Mouse (Mus musculus): Measurements from ENCODE around the gene Galnt16. TPM values are rescaled to one million over a fixed set of nuclear protein-coding genes. Genes with fewer than 3 reads are reported as not detected.

Gene Galnt16
- polyA plus RNA-seq, 1 experiment = 30.7 TPM

DNA sequence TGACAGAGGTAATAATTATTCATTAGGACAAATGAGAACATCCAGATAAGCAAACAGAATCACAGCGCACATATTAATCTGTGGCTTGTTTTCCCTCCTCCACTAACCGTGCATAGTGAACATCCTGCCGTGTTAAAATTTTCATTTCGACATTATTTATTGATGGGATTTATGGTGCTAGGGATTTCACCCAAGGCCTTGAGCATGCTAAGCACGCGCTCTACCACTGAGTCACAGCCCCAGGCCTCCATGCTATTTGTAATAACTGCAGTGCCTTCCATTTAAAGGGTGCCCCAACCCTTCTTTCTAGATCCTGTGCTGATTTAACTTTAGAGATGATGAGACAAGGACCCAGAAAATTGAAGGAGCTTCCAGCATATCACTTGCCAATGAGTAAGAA, 36.2 kb downstream of the Galnt16 start:
- Histone ChIP-seq H3K4me1 (ENCODE audit: control insufficient read depth, insufficient read depth, low read length) (no peaks in the 10 kb centered on the region), H3K27ac (ENCODE audit: insufficient read depth, low read length) (no peak overlapping the region)

DNA sequence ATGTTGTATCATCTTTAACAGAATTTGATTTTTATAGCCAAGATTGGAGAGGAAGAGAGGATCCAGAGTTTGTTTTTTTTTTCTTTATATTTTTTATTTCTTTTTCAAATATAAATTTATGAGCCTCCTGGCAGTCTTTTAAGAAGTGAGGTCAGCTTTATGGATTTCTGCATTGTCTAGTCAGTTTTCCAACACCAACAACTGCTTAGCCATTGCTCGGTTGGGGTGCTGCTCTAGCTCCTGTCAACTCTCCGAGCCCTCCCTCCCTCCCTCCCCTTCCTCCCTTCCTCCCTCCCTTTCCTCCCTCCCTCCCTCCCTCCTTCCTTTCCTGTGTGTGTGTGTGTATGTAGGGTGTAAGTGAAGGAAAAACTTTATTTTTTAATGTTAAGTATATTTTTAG, 43.8 kb downstream of the Galnt16 start:
- TF ChIP-seq POLR2A (IDR thresholded peaks at IDR 0.05; ENCODE audit: extremely low read depth, insufficient read depth, low read length) (no peak), CTCF (IDR thresholded peaks at IDR 0.05; ENCODE audit: extremely low read depth, insufficient read depth, low read length) (no peak)
- no peak overlapping the region for H3K27ac ChIP-seq (ENCODE audit: insufficient read depth, low read length)

More for the DNA sequence above, 36.2 kb downstream of the Galnt16 start:
- TF ChIP-seq POLR2A (IDR thresholded peaks at IDR 0.05; ENCODE audit: extremely low read depth, insufficient read depth, low read length) (no peak), CTCF (IDR thresholded peaks at IDR 0.05; ENCODE audit: extremely low read depth, insufficient read depth, low read length) (no peak)
- no peak overlapping the region for H3K4me3 ChIP-seq (ENCODE audit: insufficient read depth, low read length)

GRCm38 (mm10) chr12:80562793-80563192, 44.7 kb downstream of the Galnt16 start:
- peaks cover 2% of the 10 kb centered on the region; the same call in 1 of the 2 replicates for H3K4me1 ChIP-seq (ENCODE audit: control insufficient read depth, insufficient read depth, low read length)
- H3K27ac ChIP-seq (ENCODE audit: insufficient read depth, low read length) = no peak overlapping the region
- TF ChIP-seq POLR2A (IDR thresholded peaks at IDR 0.05; ENCODE audit: extremely low read depth, insufficient read depth, low read length) (no peak), CTCF (IDR thresholded peaks at IDR 0.05; ENCODE audit: extremely low read depth, insufficient read depth, low read length) (no peak)
- no peak overlapping the region for H3K4me3 ChIP-seq (ENCODE audit: insufficient read depth, low read length)

More for the DNA sequence above, 43.8 kb downstream of the Galnt16 start:
- Histone ChIP-seq H3K4me3 (ENCODE audit: insufficient read depth, low read length) (no peak overlapping the region), H3K4me1 (ENCODE audit: control insufficient read depth, insufficient read depth, low read length) (peaks cover 2% of the 10 kb centered on the region; the same call in 1 of the 2 replicates)

- no peak overlapping the region for H3K4me3 ChIP-seq (ENCODE audit: insufficient read depth, low read length)
- H3K4me1 ChIP-seq (ENCODE audit: control insufficient read depth, insufficient read depth, low read length) = no peaks in the 10 kb centered on the region; the same call in 1 of the 2 replicates
- no peak overlapping the region for H3K27ac ChIP-seq (ENCODE audit: insufficient read depth, low read length)
- TF ChIP-seq POLR2A (IDR thresholded peaks at IDR 0.05; ENCODE audit: extremely low read depth, insufficient read depth, low read length) (no peak), CTCF (IDR thresholded peaks at IDR 0.05; ENCODE audit: extremely low read depth, insufficient read depth, low read length) (no peak)
These were observed 46.9 kb downstream of the Galnt16 start for GRCm38 (mm10) chr12:80564990-80565389.

DNA sequence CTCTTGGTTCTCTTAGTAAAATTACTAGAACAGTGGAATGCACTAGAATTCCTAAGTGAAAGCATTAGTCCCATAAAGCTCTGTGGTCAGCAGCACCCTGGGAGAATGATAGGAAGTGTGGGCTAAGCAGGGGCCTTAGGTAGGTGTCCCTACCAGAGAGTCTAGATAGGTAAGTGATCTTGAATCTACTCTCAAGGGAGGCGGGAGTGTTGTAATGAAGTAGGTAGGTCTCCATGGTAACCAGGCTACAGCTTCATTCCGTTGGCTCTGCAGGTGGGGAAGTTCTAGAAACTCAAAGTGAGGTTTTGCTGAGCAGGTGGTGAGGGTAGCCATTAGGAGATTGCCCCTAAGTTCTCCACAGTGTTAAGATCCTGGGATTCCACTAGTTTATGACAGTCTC, 47.7 kb downstream of the Galnt16 start:
- TF ChIP-seq POLR2A (IDR thresholded peaks at IDR 0.05; ENCODE audit: extremely low read depth, insufficient read depth, low read length) = no peak
- TF ChIP-seq CTCF (IDR thresholded peaks at IDR 0.05; ENCODE audit: extremely low read depth, insufficient read depth, low read length) = no peak
- Histone ChIP-seq H3K4me1 (ENCODE audit: control insufficient read depth, insufficient read depth, low read length) (no peaks in the 10 kb centered on the region; the same call in 1 of the 2 replicates), H3K4me3 (ENCODE audit: insufficient read depth, low read length) (no peak overlapping the region), H3K27ac (ENCODE audit: insufficient read depth, low read length) (no peak overlapping the region)

DNA sequence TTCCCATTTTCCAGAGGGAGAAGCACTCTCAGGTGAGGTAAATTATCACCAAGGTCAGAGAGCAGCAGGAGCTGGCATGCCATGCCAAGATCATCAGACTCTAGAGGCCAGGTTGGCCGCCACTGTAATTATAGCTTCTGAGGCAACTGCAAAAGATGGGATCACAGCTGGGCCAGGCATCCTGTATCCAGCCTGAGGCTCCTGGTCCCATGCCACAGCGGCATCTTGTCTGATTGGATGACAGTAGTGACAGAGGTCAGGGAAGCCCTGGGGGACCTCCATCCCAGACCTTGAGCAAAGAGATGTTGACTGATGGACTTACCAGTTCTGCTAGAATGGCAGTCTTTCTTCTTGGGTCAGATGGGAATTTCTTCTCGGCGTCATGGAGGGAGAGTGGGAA, 48.4 kb downstream of the Galnt16 start:
- TF ChIP-seq CTCF (IDR thresholded peaks at IDR 0.05; ENCODE audit: extremely low read depth, insufficient read depth, low read length) (no peak), POLR2A (IDR thresholded peaks at IDR 0.05; ENCODE audit: extremely low read depth, insufficient read depth, low read length) (no peak)
- no peaks in the 10 kb centered on the region; the same call in 1 of the 2 replicates for H3K4me1 ChIP-seq (ENCODE audit: control insufficient read depth, insufficient read depth, low read length)
- no peak overlapping the region for H3K4me3 ChIP-seq (ENCODE audit: insufficient read depth, low read length)
- H3K27ac ChIP-seq (ENCODE audit: insufficient read depth, low read length) = no peak overlapping the region

DNA sequence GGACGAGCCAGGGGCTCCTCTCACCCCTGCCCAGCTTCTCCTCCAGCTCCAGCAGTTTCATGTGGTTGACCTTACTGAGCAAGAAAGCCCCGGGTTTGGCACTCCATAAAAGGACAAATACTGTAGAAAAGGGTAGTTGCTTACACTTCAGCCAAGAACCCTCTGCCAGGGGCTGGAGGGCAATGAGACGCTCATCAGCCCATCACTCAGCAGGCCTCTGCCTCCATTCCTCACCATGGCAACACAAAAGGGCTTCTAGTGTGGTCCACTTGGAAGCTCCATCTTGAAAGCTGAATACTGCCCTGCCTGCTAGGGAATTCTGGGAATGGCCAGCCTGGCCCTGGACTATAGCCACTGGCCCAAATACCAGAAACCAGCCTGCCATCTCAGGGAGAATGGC, 49.3 kb downstream of the Galnt16 start:
- TF ChIP-seq CTCF (IDR thresholded peaks at IDR 0.05; ENCODE audit: extremely low read depth, insufficient read depth, low read length) (no peak), POLR2A (IDR thresholded peaks at IDR 0.05; ENCODE audit: extremely low read depth, insufficient read depth, low read length) (no peak)
- H3K27ac ChIP-seq (ENCODE audit: insufficient read depth, low read length) = no peak overlapping the region
- no peaks in the 10 kb centered on the region; the same call in 1 of the 2 replicates for H3K4me1 ChIP-seq (ENCODE audit: control insufficient read depth, insufficient read depth, low read length)
- H3K4me3 ChIP-seq (ENCODE audit: insufficient read depth, low read length) = no peak overlapping the region

- Histone ChIP-seq H3K27ac (ENCODE audit: insufficient read depth, low read length) (no peak overlapping the region), H3K4me3 (ENCODE audit: insufficient read depth, low read length) (no peak overlapping the region), H3K4me1 (ENCODE audit: control insufficient read depth, insufficient read depth, low read length) (peaks cover 4% of the 10 kb centered on the region)
- TF ChIP-seq CTCF (IDR thresholded peaks at IDR 0.05; ENCODE audit: extremely low read depth, insufficient read depth, low read length) = no peak
- TF ChIP-seq POLR2A (IDR thresholded peaks at IDR 0.05; ENCODE audit: extremely low read depth, insufficient read depth, low read length) = no peak
These were observed 51.5 kb downstream of the Galnt16 start for GRCm38 (mm10) chr12:80569561-80569960.

- H3K4me1 ChIP-seq (ENCODE audit: control insufficient read depth, insufficient read depth, low read length) = peaks cover 12% of the 10 kb centered on the region
- no peak overlapping the region for H3K4me3 ChIP-seq (ENCODE audit: insufficient read depth, low read length)
- no peak for TF ChIP-seq CTCF (IDR thresholded peaks at IDR 0.05; ENCODE audit: extremely low read depth, insufficient read depth, low read length)
- no peak for TF ChIP-seq POLR2A (IDR thresholded peaks at IDR 0.05; ENCODE audit: extremely low read depth, insufficient read depth, low read length)
- H3K27ac ChIP-seq (ENCODE audit: insufficient read depth, low read length) = 0 out of 2 replicates have a peak overlapping the region, but pooled peaks have one; percentile 7
These were observed 56.2 kb downstream of the Galnt16 start for GRCm38 (mm10) chr12:80574318-80574717.

DNA sequence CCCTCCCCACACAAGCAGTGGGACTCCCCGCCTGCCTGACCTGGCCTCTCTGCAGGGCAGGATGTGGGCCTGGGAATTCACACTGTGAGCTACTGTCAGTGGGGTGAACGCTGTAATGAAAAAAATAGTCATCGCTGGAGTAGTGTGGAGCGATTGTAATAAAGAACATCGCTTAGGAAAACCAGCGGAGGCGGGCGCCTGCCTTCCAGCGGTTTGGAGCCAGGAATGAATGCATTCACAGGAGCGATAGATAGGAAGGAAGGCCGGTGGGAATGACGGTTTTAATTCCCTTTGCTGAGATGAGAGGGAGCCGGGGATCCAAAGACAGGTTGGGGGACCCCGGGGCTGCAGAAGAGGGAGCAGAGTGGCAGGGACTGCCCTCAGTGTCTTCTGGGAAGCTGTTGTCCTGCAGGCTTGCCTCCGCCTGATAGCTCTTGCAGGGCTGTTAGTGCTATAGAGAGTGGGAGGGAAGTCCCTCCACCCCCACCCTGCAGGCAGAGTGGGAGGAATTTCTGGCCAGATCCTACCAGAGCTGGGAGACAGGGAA, 56.8 kb downstream of the Galnt16 start:
- Histone ChIP-seq H3K4me3 (ENCODE audit: insufficient read depth, low read length) (no peak overlapping the region), H3K4me1 (ENCODE audit: control insufficient read depth, insufficient read depth, low read length) (peaks cover 12% of the 10 kb centered on the region), H3K27ac (ENCODE audit: insufficient read depth, low read length) (peak overlapping the region; percentile 63)
- no peak for TF ChIP-seq CTCF (IDR thresholded peaks at IDR 0.05; ENCODE audit: extremely low read depth, insufficient read depth, low read length)
- no peak for TF ChIP-seq POLR2A (IDR thresholded peaks at IDR 0.05; ENCODE audit: extremely low read depth, insufficient read depth, low read length)

Measured in cortical plate, adult 2 months (tissue).